Mouse (Mus musculus): Measurements from ENCODE around the gene Iqcd.

DNA sequence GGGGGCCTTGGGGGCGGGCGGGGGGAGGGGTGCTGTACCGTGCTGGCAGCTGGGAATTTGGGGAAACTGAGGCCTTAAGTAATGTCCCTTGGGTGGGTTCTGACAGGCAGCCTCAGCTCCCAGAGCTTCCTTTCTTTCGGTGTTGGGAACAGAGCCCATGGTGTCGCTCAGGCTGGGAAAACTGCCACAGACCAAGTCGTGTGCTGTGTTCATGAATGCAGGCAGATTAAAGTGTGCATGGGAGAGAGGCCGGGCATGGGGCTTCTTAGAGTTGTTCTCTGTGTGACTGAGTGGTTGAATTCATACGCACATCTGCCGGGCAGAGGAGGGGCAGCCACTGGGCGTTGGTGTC lies 33.0 kb downstream of the Iqcd start:
- TF ChIP-seq POLR2A (IDR thresholded peaks at IDR 0.05; ENCODE audit: low read depth, low read length) (no peak), CTCF (IDR thresholded peaks at IDR 0.05; ENCODE audit: borderline replicate concordance, insufficient read depth, low read length) (no peak)

Measured in embryonic fibroblast, embryonic 13.5 days (primary cell).